Mouse (Mus musculus): ENCODE measurements around the gene Pdzd2. TPM values are rescaled to one million over a fixed set of nuclear protein-coding genes. Genes with fewer than 3 reads are reported as not detected.

Gene Pdzd2
- total and polyA plus RNA-seq, 2 experiments from 2014 or later, result 15.9 to 40.6 TPM

- WGBS, result 80% methylated on average over 4 of the region's 4 CpGs
- no peak for DNase-seq (ENCODE audit: low spot score)
- Histone ChIP-seq H3K36me3 (ENCODE audit: insufficient read depth, low read length) (no peaks in the 10 kb centered on the region), H3K4me3 (ENCODE audit: low read length) (no peak overlapping the region), H3K9me3 (ENCODE audit: low read length) (no peaks in the 10 kb centered on the region), H3K27ac (no peak overlapping the region), H3K9ac (replicated peaks; ENCODE audit: low read length) (no peak overlapping the region), H3K4me1 (ENCODE audit: insufficient read depth, low read length) (no peaks in the 10 kb centered on the region; the same call in 1 of the 2 replicates), H3K4me2 (ENCODE audit: low read depth, low read length) (no peak overlapping the region), H3K27me3 (ENCODE audit: insufficient read depth, low read length) (no peaks in the 10 kb centered on the region)
- TF ChIP-seq CTCF (IDR thresholded peaks at IDR 0.05; ENCODE audit: low read depth), result no peak
- no peak for ATAC-seq
Observed at GRCm38 (mm10) chr15:12334381-12334780, 405.3 kb downstream of the Pdzd2 start.

DNA sequence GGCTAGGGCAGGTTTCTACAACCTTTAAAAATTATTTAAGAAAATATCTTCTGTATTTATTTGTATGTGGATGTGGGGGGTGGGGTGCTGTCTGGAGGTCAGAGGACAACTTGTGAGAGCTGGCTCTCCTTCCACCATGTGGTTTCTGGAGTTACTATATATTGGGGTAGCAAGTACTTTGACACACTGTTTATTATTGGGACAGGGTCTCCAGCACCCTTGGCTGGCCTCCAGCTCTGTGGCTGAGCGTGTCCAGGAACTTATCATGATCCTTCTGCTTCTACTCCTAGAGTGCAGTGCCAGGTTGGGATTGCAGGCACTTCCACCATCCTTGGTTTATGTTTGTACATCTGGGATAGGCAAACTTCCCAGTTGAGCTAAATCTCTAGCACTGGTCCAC lies 408.4 kb downstream of the Pdzd2 start:
- no peak for ATAC-seq
- H3K4me1 ChIP-seq (ENCODE audit: insufficient read depth, low read length), result no peaks in the 10 kb centered on the region
- no peak overlapping the region for H3K4me2 ChIP-seq (ENCODE audit: low read depth, low read length)
- WGBS, result 38% methylated on average over 1 of the region's 1 CpGs
- TF ChIP-seq CTCF (IDR thresholded peaks at IDR 0.05; ENCODE audit: low read depth), result no peak
- no peak overlapping the region for H3K9ac ChIP-seq (replicated peaks; ENCODE audit: low read length)
- H3K9me3 ChIP-seq (ENCODE audit: low read length), result no peaks in the 10 kb centered on the region
- no peak overlapping the region for H3K4me3 ChIP-seq (ENCODE audit: low read length)
- no peaks in the 10 kb centered on the region for H3K36me3 ChIP-seq (ENCODE audit: insufficient read depth, low read length)
- no peaks in the 10 kb centered on the region for H3K27me3 ChIP-seq (ENCODE audit: insufficient read depth, low read length)
- no peak overlapping the region for H3K27ac ChIP-seq
- DNase-seq (ENCODE audit: low spot score), result no peak

DNA sequence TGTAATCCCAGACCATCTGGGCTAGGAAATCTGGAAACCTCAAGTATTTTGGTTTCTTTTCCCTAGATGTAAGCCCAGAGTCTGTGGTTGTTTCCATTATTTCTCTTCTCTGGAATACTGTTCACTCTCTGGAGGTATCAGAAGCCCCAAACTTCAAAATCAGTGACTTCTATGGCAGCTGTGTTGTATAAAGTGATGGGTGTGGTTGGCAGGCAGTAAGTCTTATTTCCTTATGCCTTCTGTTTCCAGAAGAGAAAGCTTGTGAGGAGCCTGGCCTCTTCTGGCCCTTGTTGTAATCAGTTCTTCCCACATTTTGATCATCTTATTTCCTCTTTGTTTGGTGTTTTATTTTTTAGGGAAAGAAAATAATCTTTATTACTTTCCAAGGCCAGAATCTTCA lies 408.8 kb downstream of the Pdzd2 start:
- Histone ChIP-seq H3K4me3 (ENCODE audit: low read length) (no peak overlapping the region), H3K9ac (replicated peaks; ENCODE audit: low read length) (no peak overlapping the region), H3K27ac (no peak overlapping the region), H3K4me1 (ENCODE audit: insufficient read depth, low read length) (no peaks in the 10 kb centered on the region), H3K36me3 (ENCODE audit: insufficient read depth, low read length) (no peaks in the 10 kb centered on the region), H3K27me3 (ENCODE audit: insufficient read depth, low read length) (no peaks in the 10 kb centered on the region), H3K9me3 (ENCODE audit: low read length) (no peaks in the 10 kb centered on the region), H3K4me2 (ENCODE audit: low read depth, low read length) (no peak overlapping the region)
- ATAC-seq (no peak), DNase-seq (ENCODE audit: low spot score) (no peak)
- TF ChIP-seq CTCF (IDR thresholded peaks at IDR 0.05; ENCODE audit: low read depth), result no peak

- H3K4me3 ChIP-seq (ENCODE audit: low read length), result no peak overlapping the region
- H3K27me3 ChIP-seq (ENCODE audit: insufficient read depth, low read length), result no peaks in the 10 kb centered on the region
- H3K4me2 ChIP-seq (ENCODE audit: low read depth, low read length), result no peak overlapping the region
- H3K9ac ChIP-seq (replicated peaks; ENCODE audit: low read length), result no peak overlapping the region
- no peaks in the 10 kb centered on the region for H3K36me3 ChIP-seq (ENCODE audit: insufficient read depth, low read length)
- no peaks in the 10 kb centered on the region for H3K4me1 ChIP-seq (ENCODE audit: insufficient read depth, low read length)
- ATAC-seq (no peak), DNase-seq (ENCODE audit: low spot score) (no peak)
- H3K9me3 ChIP-seq (ENCODE audit: low read length), result no peaks in the 10 kb centered on the region
- H3K27ac ChIP-seq, result no peak overlapping the region
- TF ChIP-seq CTCF (IDR thresholded peaks at IDR 0.05; ENCODE audit: low read depth), result no peak
- 84% methylated on average over 3 of the region's 3 CpGs for WGBS
Observed at GRCm38 (mm10) chr15:12330389-12330788, 409.3 kb downstream of the Pdzd2 start.

GRCm38 (mm10) chr15:12324326-12324725 lies 415.4 kb downstream of the Pdzd2 start:
- H3K9ac ChIP-seq (replicated peaks; ENCODE audit: low read length), result no peak overlapping the region
- DNase-seq (ENCODE audit: low spot score) (no peak), ATAC-seq (no peak)
- H3K4me3 ChIP-seq (ENCODE audit: low read length), result no peak overlapping the region
- 85% methylated on average over 1 of the region's 1 CpGs for WGBS
- H3K27ac ChIP-seq, result no peak overlapping the region
- no peaks in the 10 kb centered on the region for H3K27me3 ChIP-seq (ENCODE audit: insufficient read depth, low read length)
- no peaks in the 10 kb centered on the region for H3K9me3 ChIP-seq (ENCODE audit: low read length)
- H3K4me1 ChIP-seq (ENCODE audit: insufficient read depth, low read length), result peaks cover 14% of the 10 kb centered on the region
- no peak for TF ChIP-seq CTCF (IDR thresholded peaks at IDR 0.05; ENCODE audit: low read depth)
- no peaks in the 10 kb centered on the region for H3K36me3 ChIP-seq (ENCODE audit: insufficient read depth, low read length)
- peak overlapping the region; percentile 82 for H3K4me2 ChIP-seq (ENCODE audit: low read depth, low read length)

DNA sequence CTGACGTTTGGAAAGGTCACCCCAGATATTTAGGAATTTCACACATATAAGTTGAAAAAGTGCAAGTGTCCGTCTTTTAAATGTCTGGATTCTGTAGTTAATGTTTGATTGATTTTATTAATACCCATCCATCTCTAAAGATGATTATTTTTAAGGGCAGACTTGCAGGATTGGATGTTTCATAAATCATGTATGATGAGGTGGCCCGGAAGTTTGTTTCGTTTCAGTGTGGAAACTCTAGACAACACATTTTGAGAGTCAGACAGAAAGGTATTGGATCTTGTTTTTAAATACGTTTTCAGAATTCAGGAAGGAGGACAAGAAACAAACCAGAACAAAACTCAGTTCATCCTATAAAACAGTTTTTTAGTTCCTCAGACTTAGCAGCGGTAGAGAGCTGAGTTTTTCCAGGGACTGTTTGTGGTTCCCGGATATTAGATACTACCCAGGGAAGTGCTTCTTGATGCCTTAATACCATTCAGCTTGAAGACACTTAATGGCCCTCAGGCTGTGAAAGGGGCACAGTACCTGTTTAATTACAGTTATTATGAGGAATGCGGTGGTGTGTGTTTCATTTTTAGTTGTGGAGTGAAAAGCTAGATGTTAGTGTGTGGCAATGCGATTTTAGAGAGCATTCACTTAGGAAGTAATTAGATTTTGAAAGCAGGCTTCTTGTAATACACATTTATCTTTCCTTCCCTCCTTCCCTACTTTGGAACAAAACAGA lies 416.9 kb downstream of the Pdzd2 start:
- no peaks in the 10 kb centered on the region for H3K27me3 ChIP-seq (ENCODE audit: insufficient read depth, low read length)
- H3K4me1 ChIP-seq (ENCODE audit: insufficient read depth, low read length), result peaks cover 14% of the 10 kb centered on the region
- TF ChIP-seq CTCF (IDR thresholded peaks at IDR 0.05; ENCODE audit: low read depth), result no peak
- no peaks in the 10 kb centered on the region for H3K9me3 ChIP-seq (ENCODE audit: low read length)
- peak overlapping the region; percentile 95 for H3K4me3 ChIP-seq (ENCODE audit: low read length)
- peak overlapping the region; percentile 82 for H3K4me2 ChIP-seq (ENCODE audit: low read depth, low read length)
- ATAC-seq (no peak), DNase-seq (ENCODE audit: low spot score) (no peak)
- H3K27ac ChIP-seq, result no peak overlapping the region
- WGBS, result 17% methylated on average over 9 of the region's 9 CpGs
- H3K9ac ChIP-seq (replicated peaks; ENCODE audit: low read length), result peak overlapping the region; percentile 95; the same call in 1 of the 2 replicates
- H3K36me3 ChIP-seq (ENCODE audit: insufficient read depth, low read length), result no peaks in the 10 kb centered on the region
